Mouse (Mus musculus): ENCODE measurements around the gene Ush2a. TPM values are rescaled to one million over a fixed set of nuclear protein-coding genes. Genes with fewer than 3 reads are reported as not detected.

Ush2a gene
- total and polyA plus RNA-seq, 3 experiments, result 0.11 TPM; not detected in 2

DNA sequence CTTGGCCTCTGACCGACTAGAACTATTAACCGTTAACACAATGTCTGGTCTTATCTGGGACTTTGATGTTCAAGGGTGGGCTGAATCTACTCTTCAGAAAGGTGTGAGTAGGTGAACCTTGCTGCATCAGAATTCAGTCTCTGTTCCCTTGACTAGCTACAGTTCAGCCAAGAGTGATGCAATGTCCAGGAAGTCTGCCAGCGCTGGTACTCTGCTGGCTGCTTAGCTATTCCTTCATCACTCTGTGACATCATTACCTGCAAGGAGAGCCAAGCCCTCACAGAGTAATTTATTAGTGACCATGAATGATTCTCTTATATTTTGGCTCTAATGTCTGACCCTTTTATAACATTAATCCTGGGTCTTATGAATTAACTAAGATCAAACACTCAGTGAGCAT is 101.7 kb downstream of the Ush2a start:
- Histone ChIP-seq H3K4me3 (ENCODE audit: low read depth, low read length) (no peak overlapping the region), H3K9me3 (replicated peaks) (peaks cover 18% of the 10 kb centered on the region), H3K4me1 (ENCODE audit: insufficient read depth, low read depth, low read length) (no peaks in the 10 kb centered on the region), H3K27me3 (ENCODE audit: insufficient read depth, low read length) (no peaks in the 10 kb centered on the region), H3K36me3 (replicated peaks) (no peaks in the 10 kb centered on the region)
- DNase-seq (ENCODE audit: low spot score), result no peak
- ATAC-seq (ENCODE audit: extremely low read depth, insufficient number of reproducible peaks, low FRiP score, poor library complexity, severe bottlenecking), result no peak
- TF ChIP-seq GATA1 (IDR thresholded peaks at IDR 0.05; ENCODE audit: borderline replicate concordance, low read length) (no peak), POLR2AphosphoS5 (IDR thresholded peaks at IDR 0.05; ENCODE audit: insufficient replicate concordance, low read depth, low read length) (no peak), GATA2 (IDR thresholded peaks at IDR 0.05; ENCODE audit: borderline replicate concordance, low read depth, low read length) (no peak), CTCF (IDR thresholded peaks at IDR 0.05; ENCODE audit: low read depth, low read length) (no peak), TAL1 (conservative IDR thresholded peaks at IDR 0.05; ENCODE audit: low read depth, low read length) (no peak)

DNA sequence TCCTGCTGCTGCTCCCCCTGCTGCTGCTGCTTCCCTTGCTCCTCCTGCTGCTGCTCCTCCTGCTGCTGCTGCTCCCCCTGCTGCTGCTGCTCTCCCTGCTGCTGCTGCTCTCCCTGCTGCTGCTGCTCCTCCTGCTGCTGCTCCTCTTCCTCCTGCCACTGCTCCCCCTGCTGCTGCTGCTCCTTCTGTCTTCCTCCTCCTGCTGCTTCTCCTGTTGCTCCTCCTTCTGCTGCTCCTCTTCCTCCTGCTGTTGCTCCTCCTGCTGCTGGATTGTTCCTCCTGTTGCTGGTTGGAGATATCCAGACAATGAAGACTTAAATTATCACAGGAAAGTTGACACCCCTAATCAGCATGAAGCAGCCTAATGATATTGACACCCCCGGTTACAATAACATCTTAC is 123.4 kb downstream of the Ush2a start:
- no peaks in the 10 kb centered on the region for H3K36me3 ChIP-seq (replicated peaks)
- no peak for DNase-seq (ENCODE audit: low spot score)
- H3K4me1 ChIP-seq (ENCODE audit: insufficient read depth, low read depth, low read length), result no peaks in the 10 kb centered on the region
- peaks cover 20% of the 10 kb centered on the region for H3K9me3 ChIP-seq (replicated peaks)
- H3K27me3 ChIP-seq (ENCODE audit: insufficient read depth, low read length), result no peaks in the 10 kb centered on the region
- no peak overlapping the region for H3K4me3 ChIP-seq (ENCODE audit: low read depth, low read length)
- no peak for ATAC-seq (ENCODE audit: extremely low read depth, insufficient number of reproducible peaks, low FRiP score, poor library complexity, severe bottlenecking)
- TF ChIP-seq POLR2AphosphoS5 (IDR thresholded peaks at IDR 0.05; ENCODE audit: insufficient replicate concordance, low read depth, low read length) (no peak), GATA1 (IDR thresholded peaks at IDR 0.05; ENCODE audit: borderline replicate concordance, low read length) (no peak), TAL1 (conservative IDR thresholded peaks at IDR 0.05; ENCODE audit: low read depth, low read length) (no peak), GATA2 (IDR thresholded peaks at IDR 0.05; ENCODE audit: borderline replicate concordance, low read depth, low read length) (no peak), CTCF (IDR thresholded peaks at IDR 0.05; ENCODE audit: low read depth, low read length) (no peak)

DNA sequence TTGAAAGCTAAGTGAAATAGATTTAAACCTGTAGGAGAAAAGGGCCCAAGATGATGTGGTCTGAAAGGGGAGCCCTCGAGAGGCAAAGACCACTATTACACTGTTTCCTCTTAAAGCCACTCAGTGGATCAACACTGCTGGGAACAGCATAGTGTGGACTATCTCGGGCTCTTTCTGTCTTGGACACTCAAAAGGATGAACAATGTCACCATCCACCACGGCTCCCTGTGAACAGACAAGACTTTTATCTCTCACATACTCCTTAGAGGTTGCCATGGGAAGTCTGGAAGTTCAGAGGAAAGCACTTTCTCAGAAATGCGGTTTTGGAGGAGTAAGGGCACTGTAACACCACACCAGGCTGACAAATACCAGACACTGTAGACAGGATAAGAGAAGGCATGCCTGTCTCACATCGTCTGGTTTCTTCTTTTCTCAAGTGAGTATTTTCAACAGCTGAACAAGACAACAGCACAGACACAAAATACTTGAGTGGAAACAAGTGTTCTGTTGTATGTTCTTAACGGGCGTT is 124.0 kb downstream of the Ush2a start:
- ATAC-seq (ENCODE audit: extremely low read depth, insufficient number of reproducible peaks, low FRiP score, poor library complexity, severe bottlenecking) (no peak), DNase-seq (ENCODE audit: low spot score) (no peak)
- Histone ChIP-seq H3K4me1 (ENCODE audit: insufficient read depth, low read depth, low read length) (no peaks in the 10 kb centered on the region), H3K9me3 (replicated peaks) (peaks cover 20% of the 10 kb centered on the region), H3K27me3 (ENCODE audit: insufficient read depth, low read length) (no peaks in the 10 kb centered on the region), H3K36me3 (replicated peaks) (no peaks in the 10 kb centered on the region), H3K4me3 (ENCODE audit: low read depth, low read length) (no peak overlapping the region)
- TF ChIP-seq CTCF (IDR thresholded peaks at IDR 0.05; ENCODE audit: low read depth, low read length), result no peak
- no peak for TF ChIP-seq GATA1 (IDR thresholded peaks at IDR 0.05; ENCODE audit: borderline replicate concordance, low read length)

DNA sequence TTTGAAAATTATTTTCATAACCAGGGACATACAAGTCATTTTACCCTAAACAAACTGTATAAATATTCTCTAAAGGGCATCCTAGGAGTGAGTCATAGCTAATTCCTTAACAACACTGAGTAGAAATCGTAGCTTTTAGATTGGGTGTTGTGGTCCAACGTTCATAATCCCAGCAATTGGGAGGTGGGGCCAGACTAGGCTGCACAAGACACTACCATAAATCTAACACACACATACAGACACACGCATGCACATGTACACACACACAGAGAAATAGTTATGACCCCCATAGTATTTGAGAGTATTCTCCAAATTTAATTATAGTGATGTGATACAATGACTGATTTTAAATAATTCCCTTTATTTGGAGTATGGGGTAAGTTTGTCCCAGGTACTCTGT is 125.5 kb downstream of the Ush2a start:
- ATAC-seq (ENCODE audit: extremely low read depth, insufficient number of reproducible peaks, low FRiP score, poor library complexity, severe bottlenecking), result 0 out of 2 replicates have a peak, but pooled peaks have one; percentile 5
- no peaks in the 10 kb centered on the region for H3K36me3 ChIP-seq (replicated peaks)
- H3K9me3 ChIP-seq (replicated peaks), result peaks cover 15% of the 10 kb centered on the region

DNA sequence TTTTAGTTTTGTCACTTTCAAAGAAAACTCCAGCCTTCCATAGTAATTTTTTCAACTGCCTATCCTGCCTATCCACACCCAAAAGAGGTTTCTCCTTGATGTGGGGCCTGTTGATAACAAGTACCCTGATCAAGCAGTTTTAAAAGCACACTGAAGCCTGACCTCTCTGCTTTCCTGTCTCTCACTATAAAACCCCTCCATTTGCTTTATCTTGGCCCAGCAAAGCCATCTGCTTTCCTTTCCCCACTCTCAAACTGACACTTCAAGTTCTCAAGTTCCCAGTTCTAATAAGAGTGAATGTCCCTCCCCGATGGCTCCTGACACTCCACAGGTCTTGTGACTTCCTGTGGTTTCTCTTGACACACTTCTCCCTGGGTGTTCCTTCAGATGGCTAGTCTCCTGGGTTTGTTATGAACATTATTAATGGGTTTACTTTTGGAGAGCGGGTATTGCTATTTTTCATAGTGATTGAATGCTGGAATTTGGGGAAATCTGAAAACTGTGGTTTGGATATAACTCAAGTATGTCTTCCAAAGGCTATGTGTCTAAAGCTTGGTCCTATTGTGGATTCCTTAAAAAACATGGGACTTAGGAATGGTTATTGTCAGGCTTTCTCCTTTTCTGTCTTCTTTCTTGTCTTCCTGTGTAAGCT is 126.1 kb downstream of the Ush2a start:
- no peaks in the 10 kb centered on the region for H3K27me3 ChIP-seq (ENCODE audit: insufficient read depth, low read length)
- peaks cover 17% of the 10 kb centered on the region for H3K9me3 ChIP-seq (replicated peaks)
- DNase-seq (ENCODE audit: low spot score) (no peak), ATAC-seq (ENCODE audit: extremely low read depth, insufficient number of reproducible peaks, low FRiP score, poor library complexity, severe bottlenecking) (peak; percentile 75)
- H3K4me3 ChIP-seq (ENCODE audit: low read depth, low read length), result no peak overlapping the region
- H3K36me3 ChIP-seq (replicated peaks), result no peaks in the 10 kb centered on the region
- TF ChIP-seq CTCF (IDR thresholded peaks at IDR 0.05; ENCODE audit: low read depth, low read length), result no peak
- TF ChIP-seq POLR2AphosphoS5 (IDR thresholded peaks at IDR 0.05; ENCODE audit: insufficient replicate concordance, low read depth, low read length), result no peak
- no peak for TF ChIP-seq TAL1 (conservative IDR thresholded peaks at IDR 0.05; ENCODE audit: low read depth, low read length)
- TF ChIP-seq GATA1 (IDR thresholded peaks at IDR 0.05; ENCODE audit: borderline replicate concordance, low read length), result no peak
- no peak for TF ChIP-seq GATA2 (IDR thresholded peaks at IDR 0.05; ENCODE audit: borderline replicate concordance, low read depth, low read length)
- H3K4me1 ChIP-seq (ENCODE audit: insufficient read depth, low read depth, low read length), result no peaks in the 10 kb centered on the region

More for the DNA sequence above, 125.5 kb downstream of the Ush2a start:
- DNase-seq (ENCODE audit: low spot score), result no peak
- TF ChIP-seq GATA2 (IDR thresholded peaks at IDR 0.05; ENCODE audit: borderline replicate concordance, low read depth, low read length), result no peak
- TF ChIP-seq GATA1 (IDR thresholded peaks at IDR 0.05; ENCODE audit: borderline replicate concordance, low read length), result no peak
- no peak for TF ChIP-seq POLR2AphosphoS5 (IDR thresholded peaks at IDR 0.05; ENCODE audit: insufficient replicate concordance, low read depth, low read length)
- TF ChIP-seq TAL1 (conservative IDR thresholded peaks at IDR 0.05; ENCODE audit: low read depth, low read length), result no peak
- TF ChIP-seq CTCF (IDR thresholded peaks at IDR 0.05; ENCODE audit: low read depth, low read length), result no peak
- H3K27me3 ChIP-seq (ENCODE audit: insufficient read depth, low read length), result no peaks in the 10 kb centered on the region
- H3K4me3 ChIP-seq (ENCODE audit: low read depth, low read length), result no peak overlapping the region
- H3K4me1 ChIP-seq (ENCODE audit: insufficient read depth, low read depth, low read length), result no peaks in the 10 kb centered on the region

DNA sequence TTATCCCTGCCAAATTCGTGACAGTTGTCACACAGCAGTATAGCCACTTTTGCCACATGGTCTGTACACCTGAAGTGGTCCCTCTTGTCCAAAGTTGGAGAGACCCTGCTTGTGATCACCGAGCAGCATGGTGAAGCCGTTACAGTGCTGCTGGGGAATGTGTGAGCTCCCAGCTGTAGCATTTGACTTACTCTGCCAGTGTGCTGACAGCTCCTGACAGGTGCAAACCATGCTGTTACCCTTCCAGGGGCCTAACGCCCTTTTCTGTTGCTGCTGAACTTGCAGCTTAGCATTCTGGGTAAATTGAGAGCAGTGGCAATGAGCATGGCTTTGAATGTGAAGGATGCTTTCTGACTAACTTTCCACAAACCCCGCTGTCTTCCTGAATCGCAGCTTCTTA is 128.3 kb downstream of the Ush2a start:
- ATAC-seq (ENCODE audit: extremely low read depth, insufficient number of reproducible peaks, low FRiP score, poor library complexity, severe bottlenecking), result no peak
- DNase-seq (ENCODE audit: low spot score), result no peak
- Histone ChIP-seq H3K4me3 (ENCODE audit: low read depth, low read length) (no peak overlapping the region), H3K9me3 (replicated peaks) (peaks cover 15% of the 10 kb centered on the region), H3K36me3 (replicated peaks) (no peaks in the 10 kb centered on the region), H3K27me3 (ENCODE audit: insufficient read depth, low read length) (no peaks in the 10 kb centered on the region), H3K4me1 (ENCODE audit: insufficient read depth, low read depth, low read length) (no peaks in the 10 kb centered on the region)
- no peak for TF ChIP-seq GATA1 (IDR thresholded peaks at IDR 0.05; ENCODE audit: borderline replicate concordance, low read length)
- no peak for TF ChIP-seq CTCF (IDR thresholded peaks at IDR 0.05; ENCODE audit: low read depth, low read length)
- TF ChIP-seq POLR2AphosphoS5 (IDR thresholded peaks at IDR 0.05; ENCODE audit: insufficient replicate concordance, low read depth, low read length), result no peak
- TF ChIP-seq TAL1 (conservative IDR thresholded peaks at IDR 0.05; ENCODE audit: low read depth, low read length), result no peak
- no peak for TF ChIP-seq GATA2 (IDR thresholded peaks at IDR 0.05; ENCODE audit: borderline replicate concordance, low read depth, low read length)
